Mouse (Mus musculus) bone marrow macrophage, adult 2 months (primary cell): ENCODE measurements at regions not wholly inside any gene's neighbourhood (a gene's known extent, or its start where the extent isn't known, plus 50 kb on each side); places are given as distances from the start of the nearest gene placed in this dataset.

ENCODE experiments used
- H3K27ac ChIP-seq: 2 replicates; pipeline ENCODE4 v1.5.1; 2012; ENCODE audit warnings: low read depth, low read length; ENCODE audit not compliant: insufficient read depth
- H3K4me1 ChIP-seq: 2 replicates; pipeline ENCODE4 v1.6.1; 2012; ENCODE audit warnings: low read length; ENCODE audit not compliant: control insufficient read depth, insufficient read depth
- H3K4me3 ChIP-seq: 2 replicates; pipeline ENCODE4 v1.5.1; 2012; ENCODE audit warnings: mild to moderate bottlenecking, low read length, moderate library complexity; ENCODE audit not compliant: insufficient read depth
- CTCF ChIP-seq: IDR thresholded peaks from 2 replicates; pipeline ENCODE4 v1.5.1; 2012; ENCODE audit warnings: low read depth, mild to moderate bottlenecking, low read length, moderate library complexity
- POLR2A ChIP-seq: IDR thresholded peaks from 2 replicates; pipeline ENCODE4 v1.6.1; 2012; ENCODE audit warnings: mild to moderate bottlenecking, low read depth, low read length, borderline replicate concordance

DNA sequence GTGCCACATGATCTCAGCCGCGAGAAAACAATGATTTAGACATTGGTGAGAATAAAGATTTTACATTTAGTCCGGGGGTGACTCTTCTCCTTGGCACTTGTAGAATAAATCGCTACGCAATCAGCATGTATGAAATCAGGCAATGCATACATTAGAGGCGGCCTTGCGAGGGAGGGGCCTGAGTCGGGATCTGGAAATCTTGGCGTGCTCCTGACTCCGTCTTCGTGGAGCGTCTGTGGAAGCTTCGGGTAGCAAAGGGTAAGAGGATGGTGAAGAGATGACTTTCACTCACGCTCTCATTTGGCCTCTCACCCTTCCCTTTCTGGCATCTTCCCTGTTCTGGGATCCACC, 167.1 kb downstream of the Nkx6-1 start:
- no peaks in the 10 kb centered on the region for H3K4me1 ChIP-seq
- no peak for TF ChIP-seq POLR2A
- TF ChIP-seq CTCF = no peak
- H3K27ac ChIP-seq = no peak overlapping the region
- no peak overlapping the region for H3K4me3 ChIP-seq

DNA sequence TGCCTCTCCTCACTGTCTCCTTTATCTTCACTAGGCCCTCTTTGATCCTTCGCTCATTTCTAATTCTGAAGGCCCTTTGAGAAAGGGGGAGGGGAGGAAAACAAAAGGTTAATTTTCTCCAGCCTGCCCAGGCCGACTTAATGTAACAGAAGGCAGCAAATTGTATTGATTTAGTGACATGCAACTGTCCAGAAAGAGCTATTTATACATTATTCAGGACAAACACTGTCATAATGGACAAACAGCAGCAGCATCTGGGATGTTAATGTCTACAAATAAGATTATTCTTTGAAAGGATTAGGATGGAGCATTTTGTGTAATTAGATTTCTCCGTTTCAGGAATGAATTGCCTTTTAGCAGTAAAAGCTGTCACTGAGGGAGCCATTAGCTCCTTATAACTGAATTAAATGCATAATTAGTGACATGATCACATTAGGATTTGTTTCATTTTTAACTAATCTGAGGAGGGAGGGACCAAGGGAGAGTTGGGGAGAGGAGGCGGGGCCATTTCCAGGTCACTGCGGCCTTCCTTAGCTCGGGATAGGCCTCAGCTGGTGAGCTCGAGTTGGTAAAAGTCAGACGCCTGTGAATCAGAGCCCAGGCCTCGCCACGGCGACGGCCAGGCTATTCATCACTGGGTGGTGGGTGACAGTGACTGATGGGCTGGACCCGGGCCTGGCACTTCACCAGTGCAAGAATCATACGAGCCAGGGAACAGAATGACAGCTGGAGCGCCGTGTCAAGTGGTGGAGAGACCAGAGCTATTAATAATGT, 167.7 kb downstream of the Nkx6-1 start:
- Histone ChIP-seq H3K27ac (no peak overlapping the region), H3K4me1 (no peaks in the 10 kb centered on the region), H3K4me3 (no peak overlapping the region)
- TF ChIP-seq CTCF = no peak
- no peak for TF ChIP-seq POLR2A

DNA sequence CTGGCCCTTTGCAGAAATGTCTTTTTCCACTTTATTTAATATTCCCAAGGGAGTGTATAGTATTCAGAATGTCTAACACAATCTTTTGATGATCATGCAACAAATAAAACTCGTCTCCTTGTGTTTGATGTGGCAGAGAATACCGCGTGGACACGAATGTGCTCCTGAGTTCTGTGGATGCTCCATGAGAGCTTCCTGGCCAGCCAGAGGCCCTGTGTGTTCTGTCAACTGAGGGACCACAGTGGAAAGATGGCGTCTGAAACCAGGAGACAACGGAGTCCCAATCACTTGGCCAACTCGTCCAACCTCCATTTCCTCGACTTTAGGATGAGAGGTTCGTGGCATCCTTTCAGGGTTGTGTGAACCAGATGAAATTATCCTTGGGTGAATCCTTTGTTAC, 168.6 kb downstream of the Nkx6-1 start:
- TF ChIP-seq CTCF (no peak), POLR2A (no peak)
- H3K27ac ChIP-seq = no peak overlapping the region
- H3K4me1 ChIP-seq = no peaks in the 10 kb centered on the region
- H3K4me3 ChIP-seq = no peak overlapping the region

DNA sequence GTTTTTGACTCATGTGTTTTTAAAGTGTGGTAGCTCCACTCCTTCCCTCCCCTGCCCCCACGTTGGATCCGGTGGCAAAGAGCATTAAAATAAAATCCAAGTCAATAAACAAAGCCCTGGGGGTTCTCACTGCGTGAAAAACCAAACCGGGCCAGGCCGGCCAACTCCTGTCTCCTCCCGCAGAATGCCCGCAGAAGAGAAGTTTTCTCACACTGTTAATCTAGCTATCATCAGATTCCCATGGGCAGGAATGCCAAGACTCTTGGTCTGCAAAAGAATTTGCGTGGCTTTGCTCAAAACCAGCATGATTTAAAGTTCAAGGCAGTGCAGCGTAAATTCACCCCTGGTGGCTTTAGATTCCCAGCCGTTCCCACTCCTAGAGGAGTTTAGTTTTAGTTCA, 219.0 kb downstream of the Nkx6-1 start:
- Histone ChIP-seq H3K4me3 (no peak overlapping the region), H3K4me1 (no peaks in the 10 kb centered on the region), H3K27ac (no peak overlapping the region)
- TF ChIP-seq CTCF (no peak), POLR2A (no peak)

DNA sequence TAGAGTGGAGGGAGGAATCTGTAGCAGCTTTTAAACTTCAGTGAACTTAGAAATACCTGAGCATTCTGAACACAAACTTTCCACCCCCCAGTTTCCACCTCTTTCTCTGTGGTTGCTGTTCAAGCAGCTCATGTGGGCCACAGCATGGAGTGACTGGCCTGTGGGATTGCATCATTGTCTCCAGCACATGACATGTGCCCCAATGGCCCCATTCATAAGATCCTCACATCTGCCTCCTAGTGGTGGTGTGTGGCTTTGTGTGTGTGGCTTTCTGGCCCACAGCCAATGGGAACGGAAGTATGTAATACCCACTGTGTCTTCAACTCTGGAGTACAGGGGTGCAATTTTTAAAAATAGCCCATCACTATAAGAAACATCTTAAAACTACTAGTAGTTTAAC, 223.0 kb downstream of the Nkx6-1 start:
- Histone ChIP-seq H3K27ac (no peak overlapping the region), H3K4me3 (no peak overlapping the region), H3K4me1 (no peaks in the 10 kb centered on the region)
- TF ChIP-seq POLR2A = no peak
- no peak for TF ChIP-seq CTCF

DNA sequence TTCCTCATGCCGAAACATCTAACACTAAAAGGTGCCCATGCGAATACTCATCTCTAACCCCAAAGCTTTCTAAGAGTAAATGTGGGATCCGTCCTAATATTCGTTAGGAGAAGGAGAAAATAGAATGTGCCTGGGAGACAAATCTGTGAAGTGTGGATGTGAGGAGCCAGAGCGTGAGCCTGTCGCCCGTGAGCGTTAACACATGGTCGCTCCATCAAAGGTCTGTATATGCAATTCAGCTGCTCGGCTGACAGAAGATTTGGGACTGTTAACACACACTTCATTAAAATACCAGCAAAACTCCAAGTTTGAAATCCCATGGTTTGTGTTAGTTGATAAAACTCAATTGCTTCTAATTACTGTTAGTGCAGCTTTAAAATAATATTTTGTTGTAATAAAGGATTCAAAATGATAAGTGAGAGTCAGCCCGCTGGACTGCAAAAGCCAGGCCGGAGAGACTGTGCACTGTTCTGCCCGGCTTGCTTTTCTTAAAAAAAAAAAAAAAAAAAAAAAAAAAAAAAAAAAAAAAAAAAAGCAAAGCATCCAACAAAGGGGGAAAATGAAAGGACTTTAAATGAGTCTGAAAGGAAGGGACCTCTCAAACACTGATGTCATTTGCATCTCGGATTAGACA, 227.0 kb downstream of the Nkx6-1 start:
- Histone ChIP-seq H3K4me3 (no peak overlapping the region), H3K4me1 (no peaks in the 10 kb centered on the region), H3K27ac (no peak overlapping the region)
- TF ChIP-seq POLR2A (no peak), CTCF (no peak)

DNA sequence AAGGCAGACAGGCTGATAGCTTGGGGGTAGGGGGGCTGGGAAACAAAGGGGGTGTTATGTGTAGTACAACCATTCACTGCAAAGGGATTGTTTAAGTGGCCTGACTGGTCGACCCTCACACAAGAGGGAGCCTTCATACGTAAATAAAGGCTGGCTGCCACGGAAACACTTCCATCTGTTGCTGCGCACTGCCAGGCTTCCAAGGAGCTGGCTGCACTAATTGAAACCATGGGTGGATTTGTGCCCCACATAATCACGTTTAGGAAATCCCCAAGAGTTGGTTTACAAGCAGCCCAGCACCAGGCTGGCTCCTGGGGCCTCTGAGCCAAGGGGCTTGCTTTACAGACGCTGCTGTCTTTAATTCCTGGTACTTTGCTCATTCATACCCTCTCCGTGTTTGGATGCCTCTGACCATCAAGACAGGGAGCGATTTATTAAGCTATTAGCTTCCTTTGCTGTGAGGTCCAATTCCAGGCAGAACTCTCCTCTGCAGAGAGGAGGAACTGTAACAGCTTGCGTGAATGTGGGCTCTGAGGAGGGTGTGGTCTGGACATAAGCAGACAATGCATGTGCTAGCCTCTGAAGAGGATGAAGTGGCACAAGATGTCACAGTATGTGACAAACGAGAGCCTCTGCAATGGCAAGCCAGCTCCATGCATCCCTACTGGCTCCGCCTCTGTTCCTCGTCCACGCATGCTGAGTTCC, 238.6 kb downstream of the Nkx6-1 start:
- H3K4me1 ChIP-seq = no peaks in the 10 kb centered on the region
- TF ChIP-seq CTCF (no peak), POLR2A (no peak)
- H3K27ac ChIP-seq = no peak overlapping the region
- H3K4me3 ChIP-seq = no peak overlapping the region

DNA sequence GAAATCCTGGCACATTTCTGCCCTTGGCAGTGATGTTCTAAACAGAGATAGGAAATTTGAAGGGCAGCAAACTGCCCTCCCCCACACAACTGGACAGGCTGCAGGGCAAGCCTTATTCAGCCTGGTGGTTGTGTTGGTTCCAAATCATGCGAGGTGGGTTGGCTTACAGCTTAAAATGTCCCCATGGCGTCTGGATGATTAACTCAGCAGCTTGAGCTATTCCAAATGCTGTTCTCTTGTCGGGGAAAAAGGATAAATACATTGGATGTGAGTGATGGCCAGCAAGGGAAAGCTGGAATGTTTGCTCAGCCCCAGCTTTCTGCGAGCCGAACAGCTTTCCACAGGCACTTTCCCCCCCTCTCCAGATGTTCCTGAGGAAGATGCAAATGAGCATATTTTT, 280.5 kb downstream of the Nkx6-1 start:
- no peak overlapping the region for H3K27ac ChIP-seq
- no peak overlapping the region for H3K4me3 ChIP-seq
- H3K4me1 ChIP-seq = no peaks in the 10 kb centered on the region
- TF ChIP-seq CTCF = no peak
- no peak for TF ChIP-seq POLR2A

DNA sequence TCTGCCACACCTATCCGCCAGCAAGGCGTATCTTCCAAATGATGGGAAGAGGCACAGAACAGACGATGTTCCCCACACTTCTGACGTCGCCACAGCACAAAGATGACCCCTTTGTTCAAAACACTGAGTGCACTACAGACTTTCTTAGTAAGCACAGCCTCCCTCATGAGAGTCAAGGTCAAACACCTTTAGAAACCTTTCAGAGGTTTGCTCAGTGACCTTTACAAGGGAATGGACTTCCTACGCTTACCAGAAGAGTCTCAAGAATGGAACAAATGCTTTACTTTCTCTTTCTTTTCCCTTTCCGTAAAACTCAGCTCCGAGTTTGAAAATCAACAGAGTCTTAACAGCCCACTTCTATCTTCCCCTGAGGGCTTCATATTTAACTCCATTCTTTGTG, 283.4 kb downstream of the Nkx6-1 start:
- TF ChIP-seq CTCF (no peak), POLR2A (no peak)
- no peaks in the 10 kb centered on the region for H3K4me1 ChIP-seq
- no peak overlapping the region for H3K4me3 ChIP-seq
- H3K27ac ChIP-seq = no peak overlapping the region

DNA sequence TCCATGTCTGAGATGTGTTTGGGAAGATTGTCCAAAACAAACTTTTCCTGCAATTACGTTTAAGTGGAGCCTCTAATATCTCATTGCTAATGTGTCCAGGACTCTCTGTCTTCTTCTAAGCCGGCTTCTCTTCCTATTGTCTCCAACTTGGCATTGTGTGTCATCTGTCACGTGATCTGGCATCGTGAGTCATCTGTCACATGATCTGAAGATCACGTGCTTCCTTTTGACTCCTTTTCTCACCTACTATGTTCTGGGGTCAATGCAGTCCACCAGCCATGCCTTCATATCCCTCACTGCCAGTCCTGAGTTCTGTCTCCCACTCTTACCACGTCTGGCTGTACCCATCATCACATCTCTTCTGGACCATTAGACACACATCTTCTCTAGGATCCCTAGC, 288.1 kb downstream of the Nkx6-1 start:
- Histone ChIP-seq H3K4me1 (no peaks in the 10 kb centered on the region), H3K27ac (no peak overlapping the region), H3K4me3 (no peak overlapping the region)
- TF ChIP-seq CTCF (no peak), POLR2A (no peak)
